Mouse (Mus musculus) midbrain, postnatal 0 days (tissue): ENCODE results near the gene Sypl2. TPM values are rescaled to one million over a fixed set of nuclear protein-coding genes. Genes with fewer than 3 reads are reported as not detected.

Experiments used
- ATAC-seq: fragments of 200-750 bp; cut with Nextera tagmentation; 2 replicates; pipeline ENCODE4 v1.8.0; 2017; ENCODE audit warnings: moderate number of reproducible peaks, mild to moderate bottlenecking, moderate TSS enrichment, moderate library complexity; ENCODE audit not compliant: low FRiP score
- DNase-seq: peaks from one replicate; pipeline ENCODE4 v3.0.0-alpha.2; 2015; ENCODE audit warnings: low spot score
- H3K27ac ChIP-seq: fragments of 300-500 bp; sonication (generic); 2 replicates; pipeline ENCODE4 v1.5.1; 2014; ENCODE audit warnings: low read depth, mild to moderate bottlenecking, low read length, mixed read lengths
- H3K27me3 ChIP-seq: fragments of 300-500 bp; sonication (generic); 2 replicates; pipeline ENCODE4 v1.6.1; 2014; ENCODE audit warnings: low read length, control low read depth, mixed read lengths; ENCODE audit not compliant: insufficient read depth
- H3K36me3 ChIP-seq: fragments of 300-500 bp; sonication (generic); 2 replicates; pipeline ENCODE4 v1.6.1; 2014; ENCODE audit warnings: low read length, control low read depth, mixed read lengths; ENCODE audit not compliant: insufficient read depth
- H3K4me1 ChIP-seq: fragments of 300-500 bp; sonication (generic); 2 replicates; pipeline ENCODE4 v1.6.1; 2014; ENCODE audit warnings: mild to moderate bottlenecking, control low read depth, antibody characterized with exemption, low read length, mixed read lengths; ENCODE audit not compliant: insufficient read depth
- H3K4me2 ChIP-seq: fragments of 300-500 bp; sonication (generic); 2 replicates; pipeline ENCODE4 v1.6.1; 2014; ENCODE audit warnings: low read depth, mild to moderate bottlenecking, low read length, mixed read lengths; ENCODE audit not compliant: poor library complexity, severe bottlenecking
- H3K4me3 ChIP-seq: fragments of 300-500 bp; sonication (generic); 2 replicates; pipeline ENCODE4 v1.5.1; 2014; ENCODE audit warnings: low read depth, mild to moderate bottlenecking, low read length, moderate library complexity
- H3K9ac ChIP-seq: fragments of 300-500 bp; sonication (generic); replicated peaks from 2 replicates; pipeline ENCODE4 v1.6.1; 2014; ENCODE audit warnings: mild to moderate bottlenecking, low read length, moderate library complexity, mixed read lengths; ENCODE audit not compliant: poor library complexity, severe bottlenecking
- H3K9me3 ChIP-seq: fragments of 300-500 bp; sonication (generic); 2 replicates; pipeline ENCODE4 v1.6.1; 2016; ENCODE audit warnings: low read length, control low read depth
- CTCF ChIP-seq: IDR thresholded peaks from 2 replicates; pipeline ENCODE4 v1.5.1; 2016; ENCODE audit warnings: antibody characterized with exemption, mild to moderate bottlenecking
- WGBS: fragments of 180-500 bp; shearing (Covaris S2); extraction: QIAGEN DNeasy Blood & Tissue Kit; methylation state at CpG from one replicate; pipeline ENCODE4 v1.1.7; 2014; 5-methylcytosine and 5-hydroxymethylcytosine counted together
- polyA plus RNA-seq: library from polyadenylated mRNA; unstranded; fragments of >200 nt; fragmentation: Nextera tagmentation; extraction: Ambion mirVana; gene quantifications from 2 replicates; pipeline ENCODE4 v1.2.1, GENCODE M21; 2015
- total RNA-seq: library from RNA; depleted of rRNA; stranded (reverse); fragments of >200 nt; gene quantifications from 2 replicates; pipeline ENCODE4 v1.2.3, GENCODE M21; 2014

Gene Sypl2
- total and polyA plus RNA-seq, 2 experiments from 2014 or later = 0.10 to 0.55 TPM

DNA sequence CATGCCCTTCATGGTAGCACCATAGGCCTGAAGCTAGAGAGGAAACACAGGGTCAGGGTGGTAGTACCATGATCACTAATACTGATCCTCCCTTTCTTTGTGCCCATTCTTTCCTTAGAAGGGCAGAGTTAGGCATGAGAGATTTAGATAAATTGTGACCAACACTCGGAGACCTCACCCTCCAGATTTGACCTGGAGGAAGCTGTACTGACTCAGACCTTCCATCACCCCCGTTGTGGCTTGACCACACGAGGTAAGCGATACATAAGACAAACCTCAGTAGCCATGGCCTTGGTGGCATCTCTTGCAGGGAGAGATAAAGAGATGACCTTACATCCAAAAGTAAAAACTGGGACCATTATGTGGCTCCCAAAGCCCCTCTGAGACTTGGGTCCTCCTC is 31.2 kb downstream of the Sypl2 start:
- WGBS = 83% methylated on average over 4 of the region's 4 CpGs
- Histone ChIP-seq H3K4me1 (peaks cover 5% of the 10 kb centered on the region; the same call in 1 of the 2 replicates), H3K27me3 (no peaks in the 10 kb centered on the region), H3K9me3 (no peaks in the 10 kb centered on the region), H3K4me2 (no peak overlapping the region), H3K4me3 (no peak overlapping the region), H3K36me3 (peaks cover 10% of the 10 kb centered on the region; the same call in 1 of the 2 replicates), H3K9ac (no peak overlapping the region), H3K27ac (no peak overlapping the region)
- no peak for DNase-seq
- no peak for TF ChIP-seq CTCF
- no peak for ATAC-seq

DNA sequence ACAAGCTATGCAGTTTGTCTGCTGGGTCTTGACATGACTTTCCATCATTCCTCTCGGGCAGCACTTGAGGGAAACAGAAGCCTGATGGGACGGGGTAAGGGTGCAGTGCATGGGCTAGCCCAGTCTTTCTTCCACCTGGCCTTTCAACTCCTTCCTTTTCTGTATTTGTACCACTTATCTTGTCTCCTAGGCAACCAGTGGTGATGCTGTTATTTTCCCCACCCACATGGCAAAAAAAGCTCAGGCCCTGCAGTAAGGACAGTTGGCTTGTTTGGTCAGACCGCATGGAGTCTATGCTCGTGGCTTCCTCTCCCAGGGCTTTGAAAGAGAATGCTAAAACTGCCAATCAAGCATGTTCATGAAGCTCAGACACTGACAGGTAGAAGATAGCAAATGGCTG is 32.8 kb downstream of the Sypl2 start:
- Histone ChIP-seq H3K4me2 (no peak overlapping the region), H3K36me3 (peaks cover 18% of the 10 kb centered on the region; the same call in 1 of the 2 replicates), H3K9me3 (no peaks in the 10 kb centered on the region), H3K4me3 (no peak overlapping the region), H3K27ac (no peak overlapping the region), H3K27me3 (no peaks in the 10 kb centered on the region), H3K4me1 (peaks cover 5% of the 10 kb centered on the region; the same call in 1 of the 2 replicates), H3K9ac (no peak overlapping the region)
- ATAC-seq (no peak), DNase-seq (no peak)
- 76% methylated on average over 4 of the region's 4 CpGs for WGBS
- no peak for TF ChIP-seq CTCF

DNA sequence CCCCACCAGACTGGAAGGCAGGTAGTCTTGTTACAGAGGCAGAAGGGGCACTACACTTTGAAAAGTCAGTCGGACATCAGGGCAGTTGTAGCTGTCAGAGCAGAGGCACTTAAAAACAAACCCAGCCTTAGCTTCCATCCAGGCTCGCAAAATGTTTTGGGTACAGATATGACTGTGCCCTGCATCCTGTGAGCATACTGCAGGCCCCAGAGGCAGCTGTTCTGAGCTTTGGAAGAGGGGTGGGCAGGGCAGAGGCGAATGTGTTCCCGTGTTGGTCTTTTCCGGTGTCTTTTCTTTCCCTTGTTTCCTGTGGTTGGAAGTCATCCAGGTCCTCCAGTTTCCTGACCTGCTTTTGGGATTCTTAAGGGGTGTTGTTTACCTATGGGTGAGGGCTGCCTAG is 36.6 kb downstream of the Sypl2 start:
- DNase-seq (no peak), ATAC-seq (no peak)
- Histone ChIP-seq H3K9ac (0 out of 2 replicates have a peak overlapping the region, but pooled peaks have one; percentile 8), H3K36me3 (peaks cover 25% of the 10 kb centered on the region), H3K9me3 (no peaks in the 10 kb centered on the region), H3K4me1 (peaks cover 4% of the 10 kb centered on the region; the same call in 1 of the 2 replicates), H3K4me3 (no peak overlapping the region), H3K27me3 (no peaks in the 10 kb centered on the region), H3K4me2 (no peak overlapping the region), H3K27ac (no peak overlapping the region)
- TF ChIP-seq CTCF = no peak
- WGBS = 70% methylated on average over 5 of the region's 5 CpGs

- DNase-seq (no peak), ATAC-seq (no peak)
- TF ChIP-seq CTCF = no peak
- no peak overlapping the region for H3K27ac ChIP-seq
- WGBS = 77% methylated on average over 9 of the region's 9 CpGs
- no peaks in the 10 kb centered on the region for H3K27me3 ChIP-seq
- H3K4me2 ChIP-seq = no peak overlapping the region
- peaks cover 25% of the 10 kb centered on the region for H3K36me3 ChIP-seq
- H3K4me3 ChIP-seq = no peak overlapping the region
- peaks cover 4% of the 10 kb centered on the region; the same call in 1 of the 2 replicates for H3K4me1 ChIP-seq
- H3K9ac ChIP-seq = no peak overlapping the region
- no peaks in the 10 kb centered on the region for H3K9me3 ChIP-seq
Observed at GRCm38 (mm10) chr3:108188716-108189490, 37.5 kb downstream of the Sypl2 start.

DNA sequence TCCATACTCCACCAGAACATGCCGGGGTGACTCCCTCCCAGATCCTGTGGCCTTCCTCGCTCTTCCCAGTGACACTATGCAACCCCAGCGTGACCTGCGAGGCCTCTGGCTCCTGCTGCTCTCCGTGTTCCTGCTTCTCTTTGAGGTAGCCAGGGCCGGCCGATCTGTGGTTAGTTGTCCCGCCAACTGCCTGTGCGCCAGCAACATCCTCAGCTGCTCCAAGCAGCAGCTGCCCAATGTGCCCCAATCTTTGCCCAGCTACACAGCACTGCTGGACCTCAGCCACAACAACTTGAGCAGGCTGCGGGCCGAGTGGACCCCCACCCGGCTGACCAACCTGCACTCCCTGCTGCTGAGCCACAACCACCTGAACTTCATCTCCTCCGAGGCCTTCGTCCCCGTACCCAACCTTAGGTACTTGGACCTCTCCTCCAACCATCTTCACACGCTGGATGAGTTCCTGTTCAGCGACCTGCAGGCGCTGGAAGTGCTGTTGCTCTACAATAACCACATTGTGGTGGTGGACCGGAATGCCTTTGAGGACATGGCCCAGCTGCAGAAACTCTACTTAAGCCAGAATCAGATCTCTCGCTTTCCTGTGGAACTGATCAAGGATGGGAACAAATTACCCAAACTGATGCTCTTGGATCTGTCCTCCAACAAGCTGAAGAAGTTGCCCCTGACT is 39.2 kb downstream of the Sypl2 start:
- peak overlapping the region; percentile 82 for H3K4me3 ChIP-seq
- no peaks in the 10 kb centered on the region for H3K9me3 ChIP-seq
- no peak for TF ChIP-seq CTCF
- H3K27ac ChIP-seq = no peak overlapping the region
- H3K4me2 ChIP-seq = peak overlapping the region; percentile 92
- 62% methylated on average over 20 of the region's 20 CpGs for WGBS
- peaks cover 4% of the 10 kb centered on the region; the same call in 1 of the 2 replicates for H3K4me1 ChIP-seq
- H3K27me3 ChIP-seq = no peaks in the 10 kb centered on the region
- H3K36me3 ChIP-seq = peaks cover 25% of the 10 kb centered on the region
- peak overlapping the region; percentile 81 for H3K9ac ChIP-seq
- 0 out of 2 replicates have a peak, but pooled peaks have one; percentile 1 for ATAC-seq
- no peak for DNase-seq
